Mouse (Mus musculus) liver, adult 2 months (tissue): ENCODE measurements around the gene Card14.
"Not testable (repeated sequence)": the region's sequence is repeated elsewhere in the genome, so short reads cannot be mapped to it uniquely, and the experiment has no call there.

Source experiments
- CTCF ChIP-seq: fragments of 200-500 bp; IDR thresholded peaks from 2 replicates; pipeline ENCODE4 v1.5.1; 2011; ENCODE audit warnings: low read depth, low read length, control low read depth
- POLR2A ChIP-seq: fragments of 200-500 bp; IDR thresholded peaks from 2 replicates; pipeline ENCODE4 v1.6.1; 2011; ENCODE audit warnings: low read length, control low read depth; ENCODE audit not compliant: insufficient read depth; ENCODE audit errors: extremely low read depth

DNA sequence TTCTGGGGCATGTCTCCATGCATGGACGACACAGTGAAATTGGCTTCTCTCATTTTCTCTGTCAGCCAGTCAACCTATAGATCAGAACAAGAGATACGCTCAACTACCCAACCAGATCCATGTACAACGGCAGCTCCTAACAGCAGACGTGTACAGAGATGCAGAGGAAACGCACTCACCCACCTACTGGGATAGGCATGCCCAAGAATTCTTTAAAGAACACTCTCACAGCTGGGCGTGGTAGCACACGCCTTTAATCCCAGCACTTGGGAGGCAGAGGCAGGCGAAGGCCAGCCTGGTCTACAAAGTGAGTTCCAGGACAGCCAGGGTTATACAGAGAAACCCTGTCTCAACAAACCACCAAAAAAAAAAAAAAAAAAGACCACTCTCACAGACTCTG is 14.7 kb upstream of the Card14 start:
- TF ChIP-seq CTCF, POLR2A: not testable (repeated sequence)
